Mouse (Mus musculus): Measurements from ENCODE around the gene Afmid. TPM values are rescaled to one million over a fixed set of nuclear protein-coding genes. Genes with fewer than 3 reads are reported as not detected.

The Afmid gene
- polyA plus RNA-seq, 1 experiment from 2014 or later = 4.1 TPM

DNA sequence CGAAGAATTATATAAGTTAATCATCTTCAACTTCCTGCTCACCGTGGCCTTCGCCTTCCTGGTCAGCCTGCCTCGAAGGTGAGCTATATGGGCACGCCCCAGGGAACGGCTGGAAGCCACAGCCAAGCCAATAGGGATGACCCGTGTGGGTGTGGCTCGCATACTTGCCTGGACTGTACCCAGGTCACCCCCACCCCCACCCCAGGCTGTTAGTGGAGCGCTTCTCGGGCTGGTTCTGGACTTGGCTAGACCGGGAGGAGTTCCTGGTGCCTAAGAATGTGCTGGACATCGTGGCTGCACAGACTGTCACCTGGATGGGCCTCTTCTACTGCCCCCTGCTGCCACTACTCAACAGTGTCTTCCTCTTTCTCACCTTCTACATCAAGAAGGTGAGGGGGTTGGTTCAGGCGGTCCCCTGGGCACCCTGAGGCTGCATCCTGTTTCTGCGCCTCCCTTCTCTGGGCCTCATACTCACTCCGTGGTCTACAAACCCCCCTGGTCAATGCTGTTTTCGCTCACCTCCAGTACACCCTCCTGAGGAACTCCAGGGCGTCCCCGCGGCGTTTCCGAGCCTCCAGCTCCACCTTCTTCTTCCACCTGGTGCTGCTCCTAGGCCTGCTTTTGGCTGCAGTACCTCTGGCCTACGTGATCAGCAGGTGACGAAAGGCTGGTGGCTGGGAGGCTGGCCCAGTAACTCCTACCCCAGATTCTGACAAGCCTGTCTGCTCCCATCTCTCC is 34.9 kb upstream of the Afmid start:
- no peak overlapping the region for H3K9ac ChIP-seq (replicated peaks; ENCODE audit: low read length)
- H3K27me3 ChIP-seq (ENCODE audit: control insufficient read depth, insufficient read depth, low read length) = no peaks in the 10 kb centered on the region; the same call in 1 of the 2 replicates
- WGBS = 34% methylated on average over 23 of the region's 23 CpGs
- no peak overlapping the region for H3K4me3 ChIP-seq (replicated peaks; ENCODE audit: low read depth, low read length)
- H3K27ac ChIP-seq (replicated peaks; ENCODE audit: low read depth, low read length) = no peak overlapping the region
- ATAC-seq (ENCODE audit: low FRiP score, low TSS enrichment) (no peak), DNase-seq (no peak)
- 0 out of 2 replicates have a peak, but pooled peaks cover 4% of the 10 kb centered on the region for H3K4me1 ChIP-seq (ENCODE audit: control insufficient read depth, insufficient read depth, low read length)
- peak overlapping the region; percentile 15; the same call in 1 of the 2 replicates for H3K4me2 ChIP-seq (ENCODE audit: low read length)
- H3K9me3 ChIP-seq (ENCODE audit: control insufficient read depth, low read length) = no peaks in the 10 kb centered on the region
- H3K36me3 ChIP-seq (ENCODE audit: control insufficient read depth, insufficient read depth, low read length) = no peaks in the 10 kb centered on the region

DNA sequence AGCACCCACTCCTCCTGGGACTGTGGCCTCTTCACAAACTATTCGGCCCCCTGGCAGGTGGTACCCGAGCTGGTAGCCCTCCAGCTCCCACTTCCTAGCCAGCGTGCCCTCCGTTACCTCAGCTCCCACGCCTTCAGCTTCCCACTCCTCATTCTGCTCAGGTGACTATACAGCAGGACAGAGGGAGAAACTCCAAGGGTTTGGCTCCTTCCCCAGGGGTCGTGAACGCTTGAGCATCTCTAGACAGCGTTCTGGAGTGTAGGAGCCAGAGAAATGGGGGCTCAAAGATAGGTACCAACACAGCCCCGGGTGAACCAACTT is 34.3 kb upstream of the Afmid start:
- no peak for ATAC-seq (ENCODE audit: low FRiP score, low TSS enrichment)
- 88% methylated on average over 9 of the region's 9 CpGs for WGBS
- no peak overlapping the region for H3K27ac ChIP-seq (replicated peaks; ENCODE audit: low read depth, low read length)

DNA sequence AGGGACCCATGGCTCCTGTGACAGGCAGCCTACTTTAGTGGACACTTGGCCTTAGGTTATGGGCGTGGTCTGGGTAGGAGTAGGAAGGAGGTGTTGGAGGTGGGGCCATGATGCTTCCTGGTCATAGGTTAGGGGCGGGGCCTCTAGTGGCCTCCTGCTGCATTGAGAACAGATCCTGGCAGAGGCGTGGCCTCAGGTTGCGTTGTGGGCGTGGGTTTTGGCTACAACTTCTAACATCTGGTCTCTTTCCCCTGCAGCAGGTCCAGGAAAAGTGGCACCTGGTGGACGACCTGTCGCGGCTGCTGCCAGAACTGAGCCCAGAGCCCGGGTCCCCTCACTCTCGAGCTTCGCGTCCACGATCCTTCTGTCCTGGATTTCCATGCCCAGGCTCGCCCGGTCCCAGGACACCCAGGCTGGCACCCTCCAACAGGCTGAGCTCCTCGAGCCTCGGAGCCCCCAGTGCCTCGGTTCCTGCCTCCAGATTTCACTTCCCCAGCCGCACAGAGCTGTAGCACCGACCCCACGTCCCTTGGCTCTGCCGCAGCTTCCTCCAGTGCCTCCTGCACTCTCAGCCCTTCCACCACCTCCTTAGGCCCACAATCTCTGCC is 33.3 kb upstream of the Afmid start:
- H3K27ac ChIP-seq (replicated peaks; ENCODE audit: low read depth, low read length) = no peak overlapping the region
- H3K27me3 ChIP-seq (ENCODE audit: control insufficient read depth, insufficient read depth, low read length) = no peaks in the 10 kb centered on the region; the same call in 1 of the 2 replicates
- no peak for DNase-seq
- ATAC-seq (ENCODE audit: low FRiP score, low TSS enrichment) = no peak
- no peak overlapping the region for H3K4me3 ChIP-seq (replicated peaks; ENCODE audit: low read depth, low read length)
- H3K9me3 ChIP-seq (ENCODE audit: control insufficient read depth, low read length) = no peaks in the 10 kb centered on the region
- 14% methylated on average over 22 of the region's 22 CpGs for WGBS
- H3K4me2 ChIP-seq (ENCODE audit: low read length) = no peak overlapping the region
- no peaks in the 10 kb centered on the region for H3K36me3 ChIP-seq (ENCODE audit: control insufficient read depth, insufficient read depth, low read length)
- 0 out of 2 replicates have a peak, but pooled peaks cover 4% of the 10 kb centered on the region for H3K4me1 ChIP-seq (ENCODE audit: control insufficient read depth, insufficient read depth, low read length)
- no peak overlapping the region for H3K9ac ChIP-seq (replicated peaks; ENCODE audit: low read length)

More for the DNA sequence above, 34.3 kb upstream of the Afmid start:
- Histone ChIP-seq H3K9me3 (ENCODE audit: control insufficient read depth, low read length) (no peaks in the 10 kb centered on the region), H3K4me3 (replicated peaks; ENCODE audit: low read depth, low read length) (no peak overlapping the region), H3K4me2 (ENCODE audit: low read length) (no peak overlapping the region), H3K36me3 (ENCODE audit: control insufficient read depth, insufficient read depth, low read length) (no peaks in the 10 kb centered on the region), H3K9ac (replicated peaks; ENCODE audit: low read length) (no peak overlapping the region), H3K27me3 (ENCODE audit: control insufficient read depth, insufficient read depth, low read length) (no peaks in the 10 kb centered on the region; the same call in 1 of the 2 replicates), H3K4me1 (ENCODE audit: control insufficient read depth, insufficient read depth, low read length) (0 out of 2 replicates have a peak, but pooled peaks cover 4% of the 10 kb centered on the region)
- no peak for DNase-seq

DNA sequence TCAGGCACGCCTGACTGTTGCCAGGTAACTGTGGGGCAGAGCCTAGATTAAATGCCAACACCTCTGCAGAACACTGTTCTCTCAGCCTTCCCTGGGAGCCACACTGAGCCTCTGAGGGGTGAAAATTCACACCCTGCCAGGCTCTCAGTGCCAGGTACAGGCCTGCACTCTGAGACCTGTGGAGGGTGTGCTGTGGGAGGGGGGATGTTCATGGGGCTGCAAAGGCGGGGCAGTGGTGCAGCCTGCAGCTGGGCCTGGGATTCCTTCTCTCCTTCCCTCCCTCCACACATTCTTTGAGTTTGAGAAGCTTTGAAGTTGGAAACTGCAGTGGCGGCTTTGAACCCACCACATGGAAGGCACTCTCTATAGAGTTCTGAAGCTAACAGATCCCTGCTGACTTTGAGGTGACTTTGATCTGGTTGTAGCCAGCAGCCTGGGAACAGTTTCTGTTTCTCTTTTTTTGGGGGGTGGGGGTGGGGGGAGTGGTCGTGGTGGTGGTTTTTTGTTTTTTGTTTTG is 31.6 kb upstream of the Afmid start:
- no peak overlapping the region for H3K4me2 ChIP-seq (ENCODE audit: low read length)
- no peaks in the 10 kb centered on the region; the same call in 1 of the 2 replicates for H3K27me3 ChIP-seq (ENCODE audit: control insufficient read depth, insufficient read depth, low read length)
- H3K27ac ChIP-seq (replicated peaks; ENCODE audit: low read depth, low read length) = no peak overlapping the region
- DNase-seq (no peak), ATAC-seq (ENCODE audit: low FRiP score, low TSS enrichment) (no peak)
- no peak overlapping the region for H3K9ac ChIP-seq (replicated peaks; ENCODE audit: low read length)
- WGBS = 57% methylated on average over 4 of the region's 4 CpGs
- H3K4me3 ChIP-seq (replicated peaks; ENCODE audit: low read depth, low read length) = no peak overlapping the region
- no peaks in the 10 kb centered on the region for H3K9me3 ChIP-seq (ENCODE audit: control insufficient read depth, low read length)
- 0 out of 2 replicates have a peak, but pooled peaks cover 4% of the 10 kb centered on the region for H3K4me1 ChIP-seq (ENCODE audit: control insufficient read depth, insufficient read depth, low read length)
- no peaks in the 10 kb centered on the region for H3K36me3 ChIP-seq (ENCODE audit: control insufficient read depth, insufficient read depth, low read length)

DNA sequence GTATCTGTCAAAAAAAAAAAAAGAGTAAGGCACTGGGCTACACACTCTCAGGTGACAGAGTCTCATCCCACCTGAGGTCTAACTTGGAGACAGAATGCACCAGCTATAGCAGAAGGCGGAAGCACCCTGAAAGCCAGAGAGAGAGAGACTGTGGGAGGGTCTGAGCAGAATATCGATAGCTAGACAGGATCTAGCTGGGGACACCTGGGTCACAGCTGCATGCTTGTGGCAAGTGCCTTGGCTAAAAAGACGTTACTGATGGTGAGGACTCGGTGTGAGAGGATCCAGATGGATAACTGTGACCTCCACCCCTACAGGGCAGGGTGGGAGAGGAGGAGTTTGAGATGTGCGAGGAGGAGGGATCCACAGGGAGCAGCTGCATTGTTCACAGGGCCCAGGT is 28.8 kb upstream of the Afmid start:
- no peak overlapping the region for H3K9ac ChIP-seq (replicated peaks; ENCODE audit: low read length)
- no peak overlapping the region for H3K27ac ChIP-seq (replicated peaks; ENCODE audit: low read depth, low read length)
- no peak overlapping the region for H3K4me3 ChIP-seq (replicated peaks; ENCODE audit: low read depth, low read length)
- no peaks in the 10 kb centered on the region for H3K9me3 ChIP-seq (ENCODE audit: control insufficient read depth, low read length)
- ATAC-seq (ENCODE audit: low FRiP score, low TSS enrichment) (no peak), DNase-seq (no peak)
- H3K4me1 ChIP-seq (ENCODE audit: control insufficient read depth, insufficient read depth, low read length) = no peaks in the 10 kb centered on the region
- no peaks in the 10 kb centered on the region for H3K36me3 ChIP-seq (ENCODE audit: control insufficient read depth, insufficient read depth, low read length)
- no peaks in the 10 kb centered on the region; the same call in 1 of the 2 replicates for H3K27me3 ChIP-seq (ENCODE audit: control insufficient read depth, insufficient read depth, low read length)
- 51% methylated on average over 5 of the region's 5 CpGs for WGBS
- no peak overlapping the region for H3K4me2 ChIP-seq (ENCODE audit: low read length)

DNA sequence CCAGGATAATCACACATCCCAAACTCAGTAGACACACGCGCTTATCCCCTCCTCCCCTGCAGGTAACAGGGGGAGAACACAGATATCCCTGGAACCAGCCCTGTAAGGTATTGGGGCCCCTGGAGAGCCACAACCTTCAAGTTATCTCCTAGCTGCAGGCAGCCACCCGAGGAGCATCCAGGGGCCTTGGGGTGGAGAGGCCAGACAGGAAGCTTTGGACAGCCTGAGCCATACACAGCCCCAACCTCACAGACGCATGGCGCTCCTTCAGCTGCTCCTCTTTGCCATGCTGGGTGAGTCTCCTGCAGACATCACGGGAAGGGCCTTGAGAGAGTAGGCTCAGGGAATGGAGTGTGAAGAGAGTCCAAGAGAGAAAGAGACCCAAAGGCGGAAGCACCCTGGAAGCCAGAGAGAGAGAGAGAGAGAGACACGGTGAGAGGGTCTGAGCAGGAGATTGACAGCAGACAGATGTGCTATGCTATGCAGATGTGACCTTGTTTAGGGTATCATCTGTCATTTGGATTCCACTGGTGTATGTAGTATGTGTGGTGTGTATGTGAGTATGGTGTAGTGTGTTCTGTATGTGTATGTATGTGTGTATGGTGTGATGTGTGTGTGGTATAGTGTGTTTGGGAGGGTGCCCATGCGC is 28.1 kb upstream of the Afmid start, which contains the start of gene 6030468B19Rik:
Gene 6030468B19Rik, plus strand, starts transcription at position 150 of the 649 bp plus-strand sequence.
- DNase-seq = no peak
- Histone ChIP-seq H3K4me3 (replicated peaks; ENCODE audit: low read depth, low read length) (no peak within 1 kb of the TSS), H3K9me3 (ENCODE audit: control insufficient read depth, low read length) (no peaks in the 10 kb centered on the region), H3K27me3 (ENCODE audit: control insufficient read depth, insufficient read depth, low read length) (no peaks in the 10 kb centered on the region), H3K4me2 (ENCODE audit: low read length) (no peak within 1 kb of the TSS), H3K9ac (replicated peaks; ENCODE audit: low read length) (no peak within 1 kb of the TSS), H3K36me3 (ENCODE audit: control insufficient read depth, insufficient read depth, low read length) (no peaks in the 10 kb centered on the region), H3K27ac (replicated peaks; ENCODE audit: low read depth, low read length) (no peak within 1 kb of the TSS), H3K4me1 (ENCODE audit: control insufficient read depth, insufficient read depth, low read length) (no peaks in the 10 kb centered on the region)
- WGBS = 66% methylated on average over 9 of the region's 9 CpGs
- no peak for ATAC-seq (ENCODE audit: low FRiP score, low TSS enrichment)

DNA sequence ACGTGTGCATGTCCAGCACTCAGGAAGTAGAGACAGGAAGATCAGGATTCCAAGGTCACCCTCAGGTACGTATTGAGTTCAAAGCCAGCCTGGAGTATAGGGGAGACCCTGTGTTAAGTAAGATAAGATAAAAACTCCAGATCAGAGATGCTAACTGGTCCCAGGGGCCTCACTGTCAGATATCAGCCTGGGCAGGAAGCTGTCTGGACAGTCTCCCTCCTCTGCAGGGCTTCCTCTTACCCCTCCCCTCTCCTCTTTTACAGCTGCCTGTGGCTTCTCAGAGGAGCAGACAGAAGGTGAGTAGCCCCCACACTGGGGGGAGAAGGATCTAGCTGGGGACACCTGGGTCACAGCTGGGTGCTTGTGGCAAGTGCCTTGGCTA is 27.6 kb upstream of the Afmid start:
- H3K9ac ChIP-seq (replicated peaks; ENCODE audit: low read length) = no peak overlapping the region
- DNase-seq = no peak
- no peaks in the 10 kb centered on the region for H3K27me3 ChIP-seq (ENCODE audit: control insufficient read depth, insufficient read depth, low read length)
- WGBS = 59% methylated on average over 2 of the region's 2 CpGs
- H3K27ac ChIP-seq (replicated peaks; ENCODE audit: low read depth, low read length) = no peak overlapping the region
- H3K36me3 ChIP-seq (ENCODE audit: control insufficient read depth, insufficient read depth, low read length) = no peaks in the 10 kb centered on the region
- H3K9me3 ChIP-seq (ENCODE audit: control insufficient read depth, low read length) = no peaks in the 10 kb centered on the region
- H3K4me2 ChIP-seq (ENCODE audit: low read length) = no peak overlapping the region
- H3K4me3 ChIP-seq (replicated peaks; ENCODE audit: low read depth, low read length) = no peak overlapping the region
- ATAC-seq (ENCODE audit: low FRiP score, low TSS enrichment) = no peak
- H3K4me1 ChIP-seq (ENCODE audit: control insufficient read depth, insufficient read depth, low read length) = no peaks in the 10 kb centered on the region

DNA sequence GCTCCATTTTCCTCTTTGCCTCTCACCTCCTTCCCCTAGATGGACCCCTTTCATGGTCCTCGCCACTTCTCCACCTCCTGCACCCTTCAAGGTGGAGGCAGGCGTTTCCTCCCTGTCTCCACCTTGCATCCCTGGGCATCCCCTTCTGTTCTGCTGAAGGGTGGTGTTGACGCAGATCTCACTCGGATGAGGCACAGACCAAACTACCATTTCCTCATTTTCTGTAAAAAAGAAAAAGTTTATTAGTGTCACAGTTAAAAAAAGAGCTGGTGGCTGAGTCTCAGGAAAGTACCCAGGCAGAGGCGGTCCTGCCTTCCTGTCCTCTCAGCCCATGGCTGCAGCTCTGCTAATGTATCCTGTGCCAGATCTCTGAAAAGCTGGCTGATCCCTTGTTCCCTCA is 26.6 kb upstream of the Afmid start:
- no peak for DNase-seq
- H3K4me3 ChIP-seq (replicated peaks; ENCODE audit: low read depth, low read length) = no peak overlapping the region
- H3K27me3 ChIP-seq (ENCODE audit: control insufficient read depth, insufficient read depth, low read length) = no peaks in the 10 kb centered on the region
- H3K4me1 ChIP-seq (ENCODE audit: control insufficient read depth, insufficient read depth, low read length) = no peaks in the 10 kb centered on the region
- no peak overlapping the region for H3K4me2 ChIP-seq (ENCODE audit: low read length)
- no peak overlapping the region for H3K9ac ChIP-seq (replicated peaks; ENCODE audit: low read length)
- no peaks in the 10 kb centered on the region for H3K9me3 ChIP-seq (ENCODE audit: control insufficient read depth, low read length)
- ATAC-seq (ENCODE audit: low FRiP score, low TSS enrichment) = no peak
- no peak overlapping the region for H3K27ac ChIP-seq (replicated peaks; ENCODE audit: low read depth, low read length)
- H3K36me3 ChIP-seq (ENCODE audit: control insufficient read depth, insufficient read depth, low read length) = no peaks in the 10 kb centered on the region
- WGBS = 68% methylated on average over 5 of the region's 5 CpGs

All from midbrain, embryonic 14.5 days (tissue).